Mouse (Mus musculus) heart, postnatal 4 days (tissue): ENCODE data around the gene Zic5. TPM values are rescaled to one million over a fixed set of nuclear protein-coding genes. Genes with fewer than 3 reads are reported as not detected.

ENCODE experiments used
- DNase-seq: peaks from one replicate; pipeline ENCODE4 v3.0.0; 2021
- total RNA-seq, 2 experiments: library from RNA; stranded (reverse); gene quantifications; 2 replicates each; pipeline ENCODE4 v1.2.3; 2021

Zic5 gene
- total RNA-seq, 2 experiments from 2014 or later = not detected

DNA sequence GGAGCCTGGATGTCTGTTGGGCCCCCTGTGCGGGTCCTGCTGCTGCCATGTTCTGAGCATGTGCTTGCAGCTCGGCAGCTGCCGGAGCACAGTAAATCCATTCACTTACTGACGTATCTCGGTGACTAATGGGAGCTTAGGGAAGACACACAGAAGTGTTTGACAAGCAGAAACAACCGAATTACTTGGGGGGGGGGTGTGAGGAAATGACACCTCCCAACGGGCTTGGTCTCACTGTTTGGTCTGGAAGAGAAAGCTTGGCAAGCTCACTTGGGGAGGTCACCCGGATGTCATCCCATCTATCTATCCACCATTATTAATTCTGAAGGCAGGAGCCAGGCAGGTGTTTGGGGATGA is 38.3 kb downstream of the Zic5 start:
- no peak for DNase-seq

DNA sequence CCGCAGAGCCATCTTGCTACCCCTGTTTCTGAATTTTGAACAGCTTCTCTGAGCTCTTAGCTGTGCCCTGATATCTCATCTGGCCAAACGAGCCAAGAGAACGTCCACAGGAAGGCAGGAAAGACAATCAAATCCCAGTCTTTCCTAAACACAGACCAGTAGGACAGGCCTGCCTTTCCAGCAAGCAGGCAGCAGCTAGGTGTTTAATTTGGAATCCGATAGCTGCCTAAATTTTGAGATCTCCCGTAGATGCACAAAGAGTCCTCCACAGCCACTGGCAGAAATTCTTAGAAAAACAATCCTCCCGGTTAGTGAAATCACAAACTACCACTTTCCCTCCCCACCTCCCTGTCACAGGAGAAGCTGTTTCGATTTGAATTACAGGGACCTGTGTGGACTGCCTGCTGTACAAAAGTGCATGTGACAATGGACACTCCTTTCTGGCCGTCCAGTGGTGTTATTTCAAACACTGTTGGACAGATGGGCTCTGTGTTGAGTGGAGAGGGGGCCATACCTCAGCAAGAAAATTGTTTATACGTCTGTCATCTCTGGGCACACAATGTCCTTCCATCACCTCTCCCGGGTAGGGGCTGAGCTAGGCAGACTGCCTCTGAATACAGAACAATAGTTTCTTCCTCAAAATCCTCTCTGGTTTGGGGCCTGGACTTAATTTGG is 38.8 kb downstream of the Zic5 start:
- no peak for DNase-seq

DNA sequence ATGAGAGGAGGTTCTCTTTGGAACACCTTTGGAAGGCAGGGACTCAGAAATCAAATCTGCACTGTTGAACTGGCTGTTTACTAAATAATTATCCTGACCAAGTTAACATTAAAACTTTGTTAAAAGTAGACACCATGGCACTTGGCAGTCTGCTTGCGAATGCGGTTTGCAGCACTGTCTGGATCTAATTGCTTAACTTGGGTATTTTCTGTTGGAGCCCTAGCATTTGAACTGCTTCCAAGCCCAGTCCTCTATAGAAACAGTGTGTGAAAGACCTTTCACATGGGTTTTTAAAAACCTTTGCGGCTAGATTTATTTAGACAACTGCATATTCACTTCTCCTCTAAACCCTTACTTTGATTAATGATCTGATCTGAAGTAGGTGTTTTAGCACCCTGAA is 41.0 kb downstream of the Zic5 start:
- DNase-seq = no peak

DNA sequence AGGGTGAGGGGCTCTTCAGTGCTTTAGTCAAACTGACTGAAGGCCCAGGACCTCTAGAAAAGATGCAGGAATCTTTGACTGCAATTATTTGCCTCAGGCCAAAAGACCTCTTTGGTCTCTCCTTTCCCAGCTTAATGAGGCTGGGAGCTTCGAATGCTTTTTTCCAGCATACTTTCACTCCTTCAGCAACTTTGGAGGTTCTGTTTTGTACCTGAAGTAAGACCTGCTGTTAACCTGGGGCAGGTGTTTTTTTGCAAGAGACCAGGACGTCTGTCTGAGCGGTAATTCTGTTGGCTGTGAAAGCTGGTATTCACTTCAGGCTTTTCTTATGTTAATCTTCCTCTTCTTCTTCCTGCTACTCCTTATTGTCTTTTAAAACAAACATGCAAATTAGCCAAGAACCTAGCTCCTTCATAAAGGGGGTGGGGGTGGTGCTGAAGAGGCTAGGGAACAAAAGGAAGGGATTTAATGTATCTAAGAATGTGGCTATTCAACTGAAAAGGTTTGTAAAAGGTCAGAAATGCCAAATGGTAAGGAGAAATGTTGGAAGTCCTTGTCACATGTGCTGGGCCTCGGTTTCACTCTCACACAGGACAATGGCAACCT is 49.2 kb downstream of the Zic5 start:
- no peak for DNase-seq

DNA sequence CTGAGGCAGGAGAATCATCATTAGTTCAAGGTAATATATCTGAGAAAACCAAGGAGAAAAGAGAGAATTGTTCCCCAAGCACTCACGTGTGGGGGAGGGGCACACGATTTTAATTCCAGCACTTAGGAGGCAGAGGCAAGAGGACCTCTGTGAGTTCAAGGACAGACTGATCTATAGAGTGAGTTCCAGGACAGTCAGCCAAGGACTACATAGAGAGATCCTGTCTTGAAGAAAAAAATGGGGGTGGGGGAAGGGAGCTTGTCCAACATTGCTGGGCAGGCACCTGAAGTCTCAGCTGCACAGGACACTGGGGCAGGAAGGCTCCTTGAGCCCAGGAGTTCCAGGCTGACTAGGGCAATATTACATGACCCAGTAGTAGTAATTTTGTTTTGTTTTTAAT is 50.7 kb downstream of the Zic5 start:
- DNase-seq = no peak

DNA sequence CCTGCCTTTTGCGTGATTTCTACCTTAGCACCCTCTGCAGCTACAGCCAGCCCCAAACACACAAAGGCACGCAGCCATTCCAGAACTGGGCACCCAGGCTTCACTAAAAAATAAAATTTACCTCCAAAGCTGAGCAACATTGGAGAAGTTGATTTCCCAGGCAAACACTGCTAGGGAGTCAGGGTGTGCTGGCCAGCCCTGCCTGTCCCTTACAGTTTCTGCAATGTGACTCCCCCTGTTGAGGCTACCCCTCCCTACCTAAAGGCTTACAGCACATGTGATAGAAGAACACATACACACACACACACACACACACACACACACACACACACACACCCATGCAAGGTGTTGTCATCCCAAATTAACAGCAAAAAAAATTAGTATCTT is 51.9 kb downstream of the Zic5 start:
- no peak for DNase-seq

DNA sequence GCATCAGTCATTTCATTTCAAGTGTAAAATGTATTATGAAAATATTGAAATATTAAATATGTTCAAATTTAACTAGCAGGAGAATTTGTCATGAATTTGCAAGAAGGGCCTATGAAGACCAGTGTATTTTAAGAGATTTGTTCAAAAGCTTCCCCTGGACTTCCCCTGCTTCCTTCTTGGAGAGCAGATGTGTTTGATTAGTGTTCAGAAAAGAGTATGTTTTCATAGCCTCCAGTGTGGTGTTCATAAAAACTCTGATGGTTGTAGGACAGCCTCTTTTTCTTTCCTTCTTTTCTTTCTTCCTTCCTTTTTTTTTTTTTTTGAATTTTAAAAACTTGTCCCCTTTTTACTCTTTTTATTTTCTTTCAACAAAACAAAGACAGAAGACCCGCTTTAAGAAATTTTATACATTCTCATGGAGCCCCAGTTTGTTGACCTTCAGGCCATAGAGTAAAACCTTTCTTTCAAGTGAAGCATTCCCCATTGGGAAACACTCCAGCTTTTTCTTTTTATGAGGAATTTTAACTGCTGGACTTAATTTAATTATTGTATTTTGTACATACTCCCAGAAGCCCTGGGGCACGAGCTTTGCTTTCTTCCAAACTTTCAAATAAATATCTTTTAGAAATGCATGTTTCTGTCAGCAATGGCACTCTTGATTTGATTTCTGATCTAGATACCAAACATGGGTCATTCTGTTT is 52.5 kb downstream of the Zic5 start:
- DNase-seq = no peak

Other genes starting within 250 kb of the Zic5 start
- not detected for gene Gm5089, start 14.6 kb downstream of the Zic5 start, total RNA-seq
- not detected for gene Zic2, start 9.8 kb upstream of the Zic5 start, total RNA-seq
- not detected for gene Gm10837, start 24.9 kb upstream of the Zic5 start, total RNA-seq
- 10 to 100 TPM; 26.3 to 34.9 TPM for gene Pcca, start 68.6 kb upstream of the Zic5 start, total RNA-seq